Mouse (Mus musculus) spleen, adult 10 weeks (tissue): ENCODE results near the gene Slc32a1. TPM values are rescaled to one million over a fixed set of nuclear protein-coding genes. Genes with fewer than 3 reads are reported as not detected.

Source experiments
- polyA plus RNA-seq: library from polyadenylated mRNA; stranded (reverse); fragments of 350-450 nt; fragmentation: Illumina TruSeq; extraction: RNeasy Lipid Tissue Mini Kit (QIAGEN cat#74804); gene quantifications from one replicate; pipeline ENCODE4 v1.2.3, GENCODE M21; 2015; ENCODE audit warnings: low replicate concordance; ENCODE audit not compliant: insufficient read depth

Slc32a1 gene
- polyA plus RNA-seq: not detected

GRCm38 (mm10) chr2:158610488-158611325 is at the start of gene Slc32a1:
Gene Slc32a1, plus strand, starts transcription at chr2:158610767.

DNA sequence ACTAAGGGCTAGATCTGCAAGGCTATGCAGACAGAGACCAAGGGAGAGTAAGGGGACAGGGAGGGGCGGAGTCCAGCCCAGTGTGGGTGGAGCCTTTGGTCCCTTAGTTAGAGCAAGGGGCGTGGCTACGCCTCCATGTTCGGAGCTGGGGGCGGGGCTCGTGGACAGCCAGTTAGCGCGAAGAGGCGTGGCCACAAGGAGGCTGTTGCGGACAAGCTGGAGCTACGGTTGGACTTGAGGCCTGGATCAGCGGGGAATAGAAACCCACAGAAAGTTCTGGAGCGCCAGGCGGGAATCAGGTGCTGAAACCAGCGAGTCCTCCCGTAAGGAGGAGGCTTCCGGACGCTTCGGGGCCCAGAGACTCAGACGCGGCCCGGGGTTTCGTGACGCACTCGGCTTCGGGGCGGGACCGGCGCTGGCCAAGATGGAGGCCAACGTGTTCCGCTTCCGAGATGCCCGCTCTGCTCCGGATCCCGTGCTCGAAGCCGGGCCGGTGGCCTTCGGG is 14.2 kb downstream of the Slc32a1 start, which contains the start of gene Actr5:
Actr5 (plus strand) TSS at position 171 of the 505 bp plus-strand sequence.

GRCm38 (mm10) chr2:158665098-158665497 is 54.5 kb downstream of the Slc32a1 start, which contains the start of gene Ppp1r16b:
Gene Ppp1r16b, plus strand, starts transcription at chr2:158665398.

Other genes with a start within 250 kb of the Slc32a1 start
- gene Snhg11, start 235.1 kb upstream of the Slc32a1 start, polyA plus RNA-seq: 0.52 TPM
- 46.2 TPM for gene Ralgapb, start 200.9 kb upstream of the Slc32a1 start, polyA plus RNA-seq
- gene Adig, start 108.2 kb upstream of the Slc32a1 start, polyA plus RNA-seq: not detected
- gene Arhgap40, start 98.0 kb upstream of the Slc32a1 start, polyA plus RNA-seq: not detected
- gene Actr5, start 14.1 kb downstream of the Slc32a1 start, polyA plus RNA-seq: 9.8 TPM
- 26.7 TPM for gene Ppp1r16b, start 54.6 kb downstream of the Slc32a1 start, polyA plus RNA-seq
- 1.2 TPM for gene Fam83d, start 157.3 kb downstream of the Slc32a1 start, polyA plus RNA-seq
- 16.1 TPM for gene Dhx35, start 184.0 kb downstream of the Slc32a1 start, polyA plus RNA-seq